Mouse (Mus musculus) heart, adult 2 months (tissue): ENCODE results near the gene Gm8024. TPM values are rescaled to one million over a fixed set of nuclear protein-coding genes. Genes with fewer than 3 reads are reported as not detected.
"Not testable (repeated sequence)": the region's sequence is repeated elsewhere in the genome, so short reads cannot be mapped to it uniquely, and the experiment has no call there.

Experiments
- DNase-seq, 2 experiments: peaks; one replicate each; pipeline ENCODE4 v3.0.0; 2021
- H3K27ac ChIP-seq: fragments of 200-600 bp; 2 replicates; pipeline ENCODE4 v1.8.1; 2022
- H3K27me3 ChIP-seq: fragments of 200-500 bp; 2 replicates; pipeline ENCODE4 v1.6.1; 2012; ENCODE audit warnings: mild to moderate bottlenecking, low read length, inconsistent platforms, mixed read lengths; ENCODE audit not compliant: control insufficient read depth, insufficient read depth
- H3K36me3 ChIP-seq: fragments of 200-500 bp; 2 replicates; pipeline ENCODE4 v1.6.1; 2012; ENCODE audit warnings: low read length, inconsistent platforms; ENCODE audit not compliant: control insufficient read depth, insufficient read depth
- H3K4me1 ChIP-seq: fragments of 200-500 bp; 2 replicates; pipeline ENCODE4 v1.6.1; 2011; ENCODE audit warnings: low read length; ENCODE audit not compliant: control insufficient read depth, insufficient read depth
- H3K4me3 ChIP-seq: fragments of 200-600 bp; 2 replicates; pipeline ENCODE4 v1.8.1; 2022
- H3K79me2 ChIP-seq: fragments of 200-500 bp; replicated peaks from 2 replicates; pipeline ENCODE4 v1.6.1; 2012; ENCODE audit warnings: mild to moderate bottlenecking, inconsistent platforms, low read length, moderate library complexity, mixed read lengths; ENCODE audit not compliant: control insufficient read depth, insufficient read depth
- H3K9ac ChIP-seq: fragments of 200-500 bp; 2 replicates; pipeline ENCODE4 v1.6.1; 2012; ENCODE audit warnings: low read depth, mild to moderate bottlenecking, control low read depth, inconsistent platforms, low read length, mixed read lengths
- WGBS: fragments of 180-500 bp; shearing (Covaris S2); methylation state at CpG from one replicate; pipeline ENCODE4 v1.1.7; 2018; 5-methylcytosine and 5-hydroxymethylcytosine counted together
- intact Hi-C: fragments of 180-260 bp; cut with DNase I; formaldehyde crosslinking; loops from one replicate; pipeline ENCODE4 v1.15.1; 2025
- long read RNA-seq: library from polyadenylated mRNA; stranded (forward); transcript quantifications from one replicate; pipeline ENCODE4 v2.0.0, GENCODE M21; 2021
- polyA plus RNA-seq: library from polyadenylated mRNA; depleted of rRNA; stranded (reverse); fragments of >200 nt; gene quantifications from 2 replicates; pipeline ENCODE4 v1.2.3, GENCODE M21; 2012; rRNA removed
- total RNA-seq, 2 experiments: library from RNA; stranded (reverse); gene quantifications; 2 replicates each; pipeline ENCODE4 v1.2.3; 2021

The Gm8024 gene
- not detected for total RNA-seq
- not detected in 2 replicates for polyA plus RNA-seq
- long read RNA-seq = 0 reads

DNA sequence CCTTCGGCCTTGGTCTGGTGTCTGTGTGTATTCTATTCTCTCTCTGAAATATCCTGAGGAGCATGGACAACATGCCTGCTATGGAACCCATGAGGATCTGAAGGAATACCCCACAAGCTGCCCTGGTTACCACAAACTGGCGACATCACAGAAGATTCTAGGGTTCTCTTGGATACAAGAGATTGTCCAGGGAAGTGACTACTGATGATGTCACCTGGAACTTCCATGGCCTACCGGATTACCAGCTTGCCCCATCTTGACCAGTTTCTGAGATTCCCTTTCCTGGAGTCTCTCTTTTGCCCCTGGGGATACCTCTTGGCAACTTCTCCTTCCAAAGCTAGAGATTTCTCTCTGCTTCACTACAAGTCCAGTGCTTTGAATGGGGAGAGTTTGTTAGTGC is at the start of gene Gm8024:
TSS of gene Gm8024 (minus strand) at position 101 of the 400 bp plus-strand sequence.
- intact Hi-C loops, H3K79me2 ChIP-seq, H3K4me1 ChIP-seq, H3K27me3 ChIP-seq, H3K36me3 ChIP-seq, H3K27ac ChIP-seq, DNase-seq, H3K4me3 ChIP-seq, H3K9ac ChIP-seq: not testable (repeated sequence)
- WGBS = 97% methylated on average over 1 of the region's 3 CpGs

- intact Hi-C loops, H3K4me3 ChIP-seq, H3K27ac ChIP-seq, H3K79me2 ChIP-seq, H3K27me3 ChIP-seq, H3K9ac ChIP-seq, H3K4me1 ChIP-seq, H3K36me3 ChIP-seq: not testable (repeated sequence)
- WGBS = 4% methylated on average over 24 of the region's 31 CpGs
- DNase-seq = peak in 1 of 2 experiments; percentile 19
These were observed 19.2 kb upstream of the Gm8024 start for GRCm38 (mm10) chr14:42543170-42543701.

GRCm38 (mm10) chr14:42542316-42543169 is 18.5 kb upstream of the Gm8024 start:
- H3K4me3 ChIP-seq, intact Hi-C loops, H3K4me1 ChIP-seq, H3K79me2 ChIP-seq, DNase-seq, H3K27ac ChIP-seq, H3K36me3 ChIP-seq, H3K27me3 ChIP-seq, H3K9ac ChIP-seq: not testable (repeated sequence)
- whole genome bisulfite sequencing = 17% methylated on average over 25 of the region's 29 CpGs

DNA sequence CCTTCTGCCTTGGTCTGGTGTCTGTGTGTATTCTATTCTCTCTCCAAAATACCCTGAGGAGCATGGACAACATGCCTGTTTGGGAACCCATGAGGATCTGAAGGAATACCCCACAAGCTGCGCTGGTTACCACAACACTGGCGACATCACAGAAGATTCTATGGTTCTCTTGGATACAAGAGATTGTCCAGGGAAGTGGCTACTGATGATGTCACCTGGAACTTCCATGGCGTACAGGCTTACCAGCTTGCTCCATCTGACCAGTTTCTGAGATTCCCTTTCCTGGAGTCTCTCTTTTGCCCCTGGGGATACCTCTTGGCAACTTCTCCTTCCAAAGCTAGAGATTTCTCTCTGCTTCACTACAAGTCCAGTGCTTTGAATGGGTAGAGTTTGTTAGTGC is 21.8 kb downstream of the Gm8024 start, which contains the start of gene Gm8020:
TSS of gene Gm8020 (minus strand) at position 101 of the 400 bp plus-strand sequence.
- H3K27me3 ChIP-seq, H3K79me2 ChIP-seq, H3K4me1 ChIP-seq, H3K36me3 ChIP-seq, DNase-seq, H3K9ac ChIP-seq, H3K4me3 ChIP-seq, intact Hi-C loops, H3K27ac ChIP-seq: not testable (repeated sequence)
- WGBS = 93% methylated on average over 2 of the region's 3 CpGs

Other genes with a start within 250 kb of the Gm8024 start
- not detected for gene Gm9611, start 226.9 kb downstream of the Gm8024 start, total RNA-seq
- not detected in 2 replicates for gene Gm9611, start 226.9 kb downstream of the Gm8024 start, polyA plus RNA-seq
- not detected for gene Gm7995, start 214.1 kb downstream of the Gm8024 start, total RNA-seq
- not detected in 2 replicates for gene Gm7995, start 214.1 kb downstream of the Gm8024 start, polyA plus RNA-seq
- not detected for gene Gm8005, start 84.6 kb downstream of the Gm8024 start, total RNA-seq
- not detected in 2 replicates for gene Gm8005, start 84.6 kb downstream of the Gm8024 start, polyA plus RNA-seq
- not detected for gene Gm8011, start 60.4 kb downstream of the Gm8024 start, total RNA-seq
- not detected in 2 replicates for gene Gm8011, start 60.4 kb downstream of the Gm8024 start, polyA plus RNA-seq
- not detected for gene Gm8020, start 21.9 kb downstream of the Gm8024 start, total RNA-seq
- gene Gm8020, start 21.9 kb downstream of the Gm8024 start, polyA plus RNA-seq = not detected in 2 replicates
- not detected for gene Gm17124, start 75.6 kb upstream of the Gm8024 start, total RNA-seq
- not detected in 2 replicates for gene Gm17124, start 75.6 kb upstream of the Gm8024 start, polyA plus RNA-seq
- gene Gm3633, start 117.6 kb upstream of the Gm8024 start, total RNA-seq = not detected
- gene Gm3633, start 117.6 kb upstream of the Gm8024 start, polyA plus RNA-seq = not detected in 2 replicates
- gene Gm10378, start 131.7 kb upstream of the Gm8024 start, total RNA-seq = not detected
- gene Gm10378, start 131.7 kb upstream of the Gm8024 start, polyA plus RNA-seq = not detected in 2 replicates
- not detected for gene Gm3015, start 244.5 kb upstream of the Gm8024 start, total RNA-seq
- gene Gm3015, start 244.5 kb upstream of the Gm8024 start, polyA plus RNA-seq = not detected in 2 replicates